Mouse (Mus musculus): ENCODE measurements at regions not wholly inside any gene's neighbourhood (a gene's known extent, or its start where the extent isn't known, plus 50 kb on each side); places are given as distances from the start of the nearest gene placed in this dataset.

- H3K4me1 ChIP-seq (ENCODE audit: control insufficient read depth in 2 of 2, insufficient read depth in 2 of 2, low read length in 2 of 2, poor library complexity in 1 of 2): no peaks in the 10 kb centered on the region
- no peak overlapping the region for H3K4me3 ChIP-seq (ENCODE audit: insufficient read depth in 1 of 2, low read depth in 1 of 2, low read length in 2 of 2, poor library complexity in 1 of 2, severe bottlenecking in 1 of 2)
- in situ Hi-C loops (cut with MboI; ENCODE audit: low sequenced_read_pairs in 2 of 2, unreplicated experiment in 2 of 2): no loop called here
- DNase-seq (ENCODE audit: low read depth, low spot score): no peak
- TF ChIP-seq ZC3H11A (IDR thresholded peaks at IDR 0.05; ENCODE audit: borderline replicate concordance, low read depth, low read length): no peak
- TF ChIP-seq HCFC1 (IDR thresholded peaks at IDR 0.05; ENCODE audit: borderline replicate concordance, insufficient read depth, low read length): no peak
- no peak for TF ChIP-seq MAFK (IDR thresholded peaks at IDR 0.05; ENCODE audit: insufficient read depth, low read depth, low read length)
- TF ChIP-seq ZNF384 (IDR thresholded peaks at IDR 0.05; ENCODE audit: low read depth, low read length): no peak
- no peak for TF ChIP-seq CHD2 (IDR thresholded peaks at IDR 0.05; ENCODE audit: low read depth, low read length)
- no peak overlapping the region for H3K27ac ChIP-seq (ENCODE audit: insufficient read depth, low read depth, low read length, poor library complexity, severe bottlenecking)
- no peak overlapping the region for H3K9ac ChIP-seq (ENCODE audit: insufficient read depth, low read depth, low read length, poor library complexity, severe bottlenecking)
- no peaks in the 10 kb centered on the region for H3K36me3 ChIP-seq (ENCODE audit: control insufficient read depth, insufficient read depth, low read length, poor library complexity, severe bottlenecking)
- no peaks in the 10 kb centered on the region for H3K9me3 ChIP-seq (ENCODE audit: control insufficient read depth, insufficient read depth, low read depth, low read length)
These were observed 136.7 kb upstream of the Rnd3 start for GRCm38 (mm10) chr2:51285632-51286031.

- Histone ChIP-seq H3K9ac (ENCODE audit: insufficient read depth, low read depth, low read length, poor library complexity, severe bottlenecking) (no peak overlapping the region), H3K36me3 (ENCODE audit: control insufficient read depth, insufficient read depth, low read length, poor library complexity, severe bottlenecking) (no peaks in the 10 kb centered on the region), H3K9me3 (ENCODE audit: control insufficient read depth, insufficient read depth, low read depth, low read length) (no peaks in the 10 kb centered on the region), H3K4me3 (ENCODE audit: insufficient read depth in 1 of 2, low read depth in 1 of 2, low read length in 2 of 2, poor library complexity in 1 of 2, severe bottlenecking in 1 of 2) (no peak overlapping the region), H3K4me1 (ENCODE audit: control insufficient read depth in 2 of 2, insufficient read depth in 2 of 2, low read length in 2 of 2, poor library complexity in 1 of 2) (no peaks in the 10 kb centered on the region), H3K27ac (ENCODE audit: insufficient read depth, low read depth, low read length, poor library complexity, severe bottlenecking) (no peak overlapping the region)
- TF ChIP-seq HCFC1 (IDR thresholded peaks at IDR 0.05; ENCODE audit: borderline replicate concordance, insufficient read depth, low read length) (no peak), MAFK (IDR thresholded peaks at IDR 0.05; ENCODE audit: insufficient read depth, low read depth, low read length) (no peak), CHD2 (IDR thresholded peaks at IDR 0.05; ENCODE audit: low read depth, low read length) (no peak), ZC3H11A (IDR thresholded peaks at IDR 0.05; ENCODE audit: borderline replicate concordance, low read depth, low read length) (no peak), ZNF384 (IDR thresholded peaks at IDR 0.05; ENCODE audit: low read depth, low read length) (no peak)
- in situ Hi-C loops (cut with MboI; ENCODE audit: low sequenced_read_pairs in 2 of 2, unreplicated experiment in 2 of 2): no loop called here
- DNase-seq (ENCODE audit: low read depth, low spot score): no peak
These were observed 135.9 kb upstream of the Rnd3 start for GRCm38 (mm10) chr2:51284781-51285225.

- no peaks in the 10 kb centered on the region for H3K4me1 ChIP-seq (ENCODE audit: control insufficient read depth in 2 of 2, insufficient read depth in 2 of 2, low read length in 2 of 2, poor library complexity in 1 of 2)
- no peaks in the 10 kb centered on the region for H3K36me3 ChIP-seq (ENCODE audit: control insufficient read depth, insufficient read depth, low read length, poor library complexity, severe bottlenecking)
- no peak overlapping the region for H3K9ac ChIP-seq (ENCODE audit: insufficient read depth, low read depth, low read length, poor library complexity, severe bottlenecking)
- no peaks in the 10 kb centered on the region for H3K9me3 ChIP-seq (ENCODE audit: control insufficient read depth, insufficient read depth, low read depth, low read length)
- no peak overlapping the region for H3K27ac ChIP-seq (ENCODE audit: insufficient read depth, low read depth, low read length, poor library complexity, severe bottlenecking)
- H3K4me3 ChIP-seq (ENCODE audit: insufficient read depth in 1 of 2, low read depth in 1 of 2, low read length in 2 of 2, poor library complexity in 1 of 2, severe bottlenecking in 1 of 2): no peak overlapping the region
- DNase-seq (ENCODE audit: low read depth, low spot score): no peak
- in situ Hi-C loops (cut with MboI; ENCODE audit: low sequenced_read_pairs in 2 of 2, unreplicated experiment in 2 of 2): no loop called here
- TF ChIP-seq ZNF384 (IDR thresholded peaks at IDR 0.05; ENCODE audit: low read depth, low read length) (no peak), MAFK (IDR thresholded peaks at IDR 0.05; ENCODE audit: insufficient read depth, low read depth, low read length) (no peak), ZC3H11A (IDR thresholded peaks at IDR 0.05; ENCODE audit: borderline replicate concordance, low read depth, low read length) (no peak), CHD2 (IDR thresholded peaks at IDR 0.05; ENCODE audit: low read depth, low read length) (no peak), HCFC1 (IDR thresholded peaks at IDR 0.05; ENCODE audit: borderline replicate concordance, insufficient read depth, low read length) (no peak)
These were observed 130.6 kb upstream of the Rnd3 start for GRCm38 (mm10) chr2:51279396-51280045.

- DNase-seq (ENCODE audit: low read depth, low spot score): no peak
- Histone ChIP-seq H3K4me3 (ENCODE audit: insufficient read depth in 1 of 2, low read depth in 1 of 2, low read length in 2 of 2, poor library complexity in 1 of 2, severe bottlenecking in 1 of 2) (no peak overlapping the region), H3K9ac (ENCODE audit: insufficient read depth, low read depth, low read length, poor library complexity, severe bottlenecking) (no peak overlapping the region), H3K9me3 (ENCODE audit: control insufficient read depth, insufficient read depth, low read depth, low read length) (no peaks in the 10 kb centered on the region), H3K4me1 (ENCODE audit: control insufficient read depth in 2 of 2, insufficient read depth in 2 of 2, low read length in 2 of 2, poor library complexity in 1 of 2) (no peaks in the 10 kb centered on the region), H3K36me3 (ENCODE audit: control insufficient read depth, insufficient read depth, low read length, poor library complexity, severe bottlenecking) (no peaks in the 10 kb centered on the region), H3K27ac (ENCODE audit: insufficient read depth, low read depth, low read length, poor library complexity, severe bottlenecking) (no peak overlapping the region)
- in situ Hi-C loops (cut with MboI; ENCODE audit: low sequenced_read_pairs in 2 of 2, unreplicated experiment in 2 of 2): no loop called here
- TF ChIP-seq ZC3H11A (IDR thresholded peaks at IDR 0.05; ENCODE audit: borderline replicate concordance, low read depth, low read length) (no peak), MAFK (IDR thresholded peaks at IDR 0.05; ENCODE audit: insufficient read depth, low read depth, low read length) (no peak), CHD2 (IDR thresholded peaks at IDR 0.05; ENCODE audit: low read depth, low read length) (no peak), ZNF384 (IDR thresholded peaks at IDR 0.05; ENCODE audit: low read depth, low read length) (no peak), HCFC1 (IDR thresholded peaks at IDR 0.05; ENCODE audit: borderline replicate concordance, insufficient read depth, low read length) (no peak)
These were observed 129.9 kb upstream of the Rnd3 start for GRCm38 (mm10) chr2:51278824-51279223.

Data from ES-E14 (cell line).